Mouse (Mus musculus) monocyte, adult 59 days (primary cell): ENCODE results near the gene Gsto1. TPM values are rescaled to one million over a fixed set of nuclear protein-coding genes. Genes with fewer than 3 reads are reported as not detected.

Source experiments
- total RNA-seq, 2 experiments: library from RNA; stranded (reverse); gene quantifications; one replicate each; pipeline ENCODE4 v1.2.4; 2023

Gsto1 gene
- total RNA-seq: 100 to 1,000 TPM; 245 to 265 TPM

GRCm38 (mm10) chr19:47854796-47855783 is at the start of gene Gsto1:
Gene Gsto1, plus strand, starts transcription at chr19:47854970.

GRCm38 (mm10) chr19:47865353-47865947 is 10.7 kb downstream of the Gsto1 start, which contains the start of gene Gsto2:
Gene Gsto2, plus strand, starts transcription at chr19:47865534.

Other genes starting within 250 kb of the Gsto1 start
- gene Col17a1, start 162.9 kb upstream of the Gsto1 start, total RNA-seq: under 1 TPM in 1 of 2 experiments, not detected in 1; 0.27 TPM
- 100 to 1,000 TPM; 104 TPM for gene Sfr1, start 123.3 kb upstream of the Gsto1 start, total RNA-seq
- gene Gsto2, start 10.6 kb downstream of the Gsto1 start, total RNA-seq: under 1 TPM in 1 of 2 experiments, not detected in 1; 0.50 TPM
- gene Cfap43, start 64.3 kb downstream of the Gsto1 start, total RNA-seq: not detected
- gene Itprip, start 64.3 kb downstream of the Gsto1 start, total RNA-seq: 10 to 100 TPM; 71.1 to 74.4 TPM
- gene Cfap58, start 82.7 kb downstream of the Gsto1 start, total RNA-seq: not detected